In the genomic region with DNA sequence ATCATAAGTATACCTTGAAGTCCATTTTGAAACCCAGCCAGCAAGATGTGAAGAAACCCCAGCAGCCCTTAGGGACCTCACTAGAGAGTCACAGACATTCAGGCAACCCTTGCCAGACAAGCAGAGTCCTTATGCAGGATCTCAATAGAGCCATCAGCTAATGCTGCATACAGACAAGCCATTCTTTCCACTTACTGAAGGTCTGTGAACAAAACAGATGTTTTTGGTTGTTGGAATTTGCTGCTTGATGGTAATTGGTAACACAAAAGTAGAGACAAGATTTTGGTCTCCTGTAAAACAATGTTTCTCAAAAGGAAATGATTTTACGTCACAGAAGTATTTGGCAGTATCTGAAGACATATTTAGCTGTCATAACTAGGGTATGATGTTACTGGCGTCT, we compare ENCODE assay signal across 18 mouse cellular contexts.
"Had no signal": no experiment of that assay in that cellular context is flagged by ENCODE, and none has a peak within 500 bp of the region (broad histone marks: within the 10 kb centered on the region; RNA-seq: fewer than 3 reads in every experiment).

No protein-coding gene starts in this region.

- DNase-seq: kidney, postnatal 36 days; left cerebral cortex, postnatal 4 days; liver, embryonic 13.5 days; lung, adult 2 months; lung, postnatal 14 days; right cerebral cortex, adult 18-20 months; right cerebral cortex, postnatal 14 days; right cerebral cortex, postnatal 4 days; spleen, adult 18-20 months; thymus, postnatal 25 days had no signal

- H3K4me1 ChIP-seq: limb, embryonic 13.5 days; liver, embryonic 13.5 days; midbrain, embryonic 12.5 days; midbrain, embryonic 15.5 days; neural tube, embryonic 12.5 days; neural tube, embryonic 15.5 days; stomach, embryonic 15.5 days had no signal

- ATAC-seq: midbrain, embryonic 15.5 days had no signal

- H3K4me3 ChIP-seq: limb, embryonic 13.5 days; liver, embryonic 13.5 days; midbrain, embryonic 12.5 days; midbrain, embryonic 15.5 days; neural tube, embryonic 12.5 days; neural tube, embryonic 15.5 days; stomach, embryonic 15.5 days had no signal

- H3K27ac ChIP-seq: kidney, postnatal 0 days; limb, embryonic 13.5 days; liver, embryonic 13.5 days; macrophage; midbrain, embryonic 12.5 days; midbrain, embryonic 15.5 days; neural tube, embryonic 12.5 days; neural tube, embryonic 15.5 days; stomach, embryonic 15.5 days had no signal
